Mouse (Mus musculus) heart, postnatal 0 days (tissue): ENCODE data around the gene Dock4. TPM values are rescaled to one million over a fixed set of nuclear protein-coding genes. Genes with fewer than 3 reads are reported as not detected.

Experiments used
- ATAC-seq: fragments of 200-750 bp; cut with Nextera tagmentation; 2 replicates; pipeline ENCODE4 v1.8.0; 2017; ENCODE audit warnings: low read depth, moderate number of reproducible peaks, moderate library complexity; ENCODE audit not compliant: insufficient read depth
- DNase-seq: peaks from one replicate; pipeline ENCODE4 v3.0.0-alpha.2; 2016; ENCODE audit warnings: low spot score
- H3K27ac ChIP-seq: fragments of 300-500 bp; sonication (generic); 2 replicates; pipeline ENCODE4 v1.5.1; 2014; ENCODE audit warnings: low read depth, mild to moderate bottlenecking
- H3K27me3 ChIP-seq: fragments of 300-500 bp; sonication (generic); 2 replicates; pipeline ENCODE4 v1.6.1; 2014; ENCODE audit warnings: low read length, mixed read lengths; ENCODE audit not compliant: control insufficient read depth, insufficient read depth
- H3K36me3 ChIP-seq: fragments of 300-500 bp; sonication (generic); replicated peaks from 2 replicates; pipeline ENCODE4 v1.6.1; 2014; ENCODE audit warnings: low read length, mixed read lengths; ENCODE audit not compliant: control insufficient read depth, insufficient read depth
- H3K4me1 ChIP-seq: fragments of 300-500 bp; sonication (generic); 2 replicates; pipeline ENCODE4 v1.6.1; 2014; ENCODE audit warnings: antibody characterized with exemption; ENCODE audit not compliant: control insufficient read depth, insufficient read depth
- H3K4me2 ChIP-seq: fragments of 300-500 bp; sonication (generic); 2 replicates; pipeline ENCODE4 v1.6.1; 2014; ENCODE audit warnings: low read depth, mild to moderate bottlenecking, low read length, moderate library complexity
- H3K4me3 ChIP-seq: fragments of 300-500 bp; sonication (generic); 2 replicates; pipeline ENCODE4 v1.5.1; 2014; ENCODE audit warnings: low read depth, low read length
- H3K9ac ChIP-seq: fragments of 300-500 bp; sonication (generic); replicated peaks from 2 replicates; pipeline ENCODE4 v1.6.1; 2014; ENCODE audit warnings: low read depth, low read length, mixed read lengths
- H3K9me3 ChIP-seq: fragments of 300-500 bp; sonication (generic); replicated peaks from 2 replicates; pipeline ENCODE4 v1.6.1; 2016; ENCODE audit warnings: low read length; ENCODE audit not compliant: control insufficient read depth
- CTCF ChIP-seq: IDR thresholded peaks from 2 replicates; pipeline ENCODE4 v1.5.1; 2016; ENCODE audit warnings: antibody characterized with exemption, control low read depth, low read depth
- EP300 ChIP-seq: IDR thresholded peaks from 2 replicates; pipeline ENCODE4 v1.6.1; 2016; ENCODE audit warnings: antibody characterized with exemption, low read depth
- WGBS: fragments of 180-500 bp; shearing (Covaris S2); extraction: QIAGEN DNeasy Blood & Tissue Kit; methylation state at CpG from one replicate; pipeline ENCODE4 v1.1.7; 2014; 5-methylcytosine and 5-hydroxymethylcytosine counted together
- polyA plus RNA-seq: library from polyadenylated mRNA; unstranded; fragments of >200 nt; fragmentation: Nextera tagmentation; extraction: Ambion mirVana; gene quantifications from 2 replicates; pipeline ENCODE4 v1.2.1, GENCODE M21; 2015
- total RNA-seq: library from RNA; depleted of rRNA; stranded (reverse); fragments of >200 nt; gene quantifications from 2 replicates; pipeline ENCODE4 v1.2.3, GENCODE M21; 2014; ENCODE audit warnings: low replicate concordance

Gene Dock4
- total and polyA plus RNA-seq, 2 experiments from 2014 or later = 4.2 to 9.2 TPM

- 83% methylated on average over 4 of the region's 4 CpGs for WGBS
- no peak for DNase-seq
- no peak for ATAC-seq
- no peak overlapping the region for H3K27ac ChIP-seq
- no peaks in the 10 kb centered on the region for H3K36me3 ChIP-seq
- H3K9me3 ChIP-seq = no peaks in the 10 kb centered on the region
- no peak overlapping the region for H3K4me3 ChIP-seq
- no peak overlapping the region for H3K9ac ChIP-seq
- no peaks in the 10 kb centered on the region for H3K27me3 ChIP-seq
- no peak overlapping the region for H3K4me2 ChIP-seq
- TF ChIP-seq CTCF (no peak), EP300 (no peak)
- H3K4me1 ChIP-seq = peaks cover 15% of the 10 kb centered on the region; the same call in 1 of the 2 replicates
These were observed 139.8 kb downstream of the Dock4 start for GRCm38 (mm10) chr12:40585456-40586141.

GRCm38 (mm10) chr12:40594161-40594560 lies 148.4 kb downstream of the Dock4 start:
- no peaks in the 10 kb centered on the region for H3K27me3 ChIP-seq
- TF ChIP-seq EP300 (no peak), CTCF (no peak)
- no peak for ATAC-seq
- H3K9ac ChIP-seq = no peak overlapping the region
- 0 out of 2 replicates have a peak, but pooled peaks cover 8% of the 10 kb centered on the region for H3K4me1 ChIP-seq
- no peak overlapping the region for H3K27ac ChIP-seq
- no peaks in the 10 kb centered on the region for H3K9me3 ChIP-seq
- H3K4me2 ChIP-seq = no peak overlapping the region
- no peaks in the 10 kb centered on the region for H3K36me3 ChIP-seq
- H3K4me3 ChIP-seq = no peak overlapping the region
- DNase-seq = no peak
- WGBS = 63% methylated on average over 4 of the region's 4 CpGs

DNA sequence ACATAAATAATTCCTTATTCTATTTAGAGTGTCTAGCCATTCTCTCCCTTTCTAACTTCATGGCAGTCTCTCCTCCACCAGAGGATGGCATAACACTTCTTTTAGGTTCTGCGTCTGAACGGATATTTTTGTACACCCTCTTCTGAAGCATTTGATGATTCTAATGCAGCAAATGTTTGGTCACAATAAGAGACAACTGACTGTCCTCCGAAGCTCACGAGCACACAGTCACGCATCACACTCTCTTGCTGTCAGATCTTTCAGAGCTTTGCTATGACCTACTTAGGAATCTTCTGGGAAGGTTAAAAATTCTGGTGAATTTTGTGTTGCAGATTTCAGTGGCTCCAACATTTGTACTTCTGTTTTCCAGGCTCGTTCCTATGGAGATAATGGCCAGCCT lies 149.7 kb downstream of the Dock4 start:
- no peak for ATAC-seq
- no peak overlapping the region for H3K9ac ChIP-seq
- H3K36me3 ChIP-seq = no peaks in the 10 kb centered on the region
- H3K27ac ChIP-seq = no peak overlapping the region
- TF ChIP-seq CTCF = no peak
- TF ChIP-seq EP300 = no peak
- H3K4me1 ChIP-seq = 0 out of 2 replicates have a peak, but pooled peaks cover 4% of the 10 kb centered on the region
- H3K9me3 ChIP-seq = no peaks in the 10 kb centered on the region
- WGBS = 85% methylated on average over 6 of the region's 6 CpGs
- no peak overlapping the region for H3K4me2 ChIP-seq
- DNase-seq = no peak
- no peaks in the 10 kb centered on the region for H3K27me3 ChIP-seq
- H3K4me3 ChIP-seq = no peak overlapping the region

- TF ChIP-seq CTCF = no peak
- TF ChIP-seq EP300 = no peak
- no peak for ATAC-seq
These were observed 150.3 kb downstream of the Dock4 start for GRCm38 (mm10) chr12:40596020-40596419.

DNA sequence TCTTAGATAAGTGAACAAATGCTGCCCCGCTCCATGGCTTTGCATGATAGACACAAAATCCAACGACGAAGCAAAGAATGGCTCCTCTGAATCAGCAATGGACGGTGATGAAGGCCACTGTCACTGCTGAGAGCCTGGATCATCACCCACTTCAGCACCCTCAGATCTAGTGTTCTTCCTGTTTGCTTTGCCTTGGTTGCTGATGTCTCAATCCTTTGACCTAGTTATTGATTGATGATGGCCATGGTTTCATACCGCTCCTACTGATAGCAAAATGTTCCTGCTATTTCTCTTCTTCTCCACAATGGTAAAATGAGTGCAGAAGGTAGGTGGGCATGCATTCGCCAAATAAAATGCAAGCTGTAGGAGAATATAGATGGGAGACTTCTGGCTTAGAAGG lies 150.7 kb downstream of the Dock4 start:
- Histone ChIP-seq H3K9me3 (no peaks in the 10 kb centered on the region), H3K27me3 (no peaks in the 10 kb centered on the region), H3K4me2 (no peak overlapping the region), H3K4me3 (no peak overlapping the region), H3K9ac (no peak overlapping the region), H3K4me1 (0 out of 2 replicates have a peak, but pooled peaks cover 4% of the 10 kb centered on the region), H3K27ac (no peak overlapping the region), H3K36me3 (no peaks in the 10 kb centered on the region)
- DNase-seq (no peak), ATAC-seq (no peak)
- WGBS = 70% methylated on average over 6 of the region's 6 CpGs
- TF ChIP-seq EP300 (no peak), CTCF (no peak)

More at GRCm38 (mm10) chr12:40596020-40596419, 150.3 kb downstream of the Dock4 start:
- no peaks in the 10 kb centered on the region for H3K36me3 ChIP-seq
- WGBS = 61% methylated on average over 7 of the region's 7 CpGs
- H3K27ac ChIP-seq = no peak overlapping the region
- H3K9me3 ChIP-seq = no peaks in the 10 kb centered on the region
- no peak overlapping the region for H3K4me2 ChIP-seq
- 0 out of 2 replicates have a peak, but pooled peaks cover 4% of the 10 kb centered on the region for H3K4me1 ChIP-seq
- H3K4me3 ChIP-seq = no peak overlapping the region
- H3K9ac ChIP-seq = no peak overlapping the region
- no peaks in the 10 kb centered on the region for H3K27me3 ChIP-seq
- no peak for DNase-seq

- ATAC-seq (no peak), DNase-seq (no peak)
- H3K27ac ChIP-seq = no peak overlapping the region
- H3K36me3 ChIP-seq = no peaks in the 10 kb centered on the region
- 0 out of 2 replicates have a peak, but pooled peaks cover 4% of the 10 kb centered on the region for H3K4me1 ChIP-seq
- no peak for TF ChIP-seq EP300
- TF ChIP-seq CTCF = no peak
- no peaks in the 10 kb centered on the region for H3K27me3 ChIP-seq
- 75% methylated on average over 2 of the region's 2 CpGs for WGBS
- no peak overlapping the region for H3K4me2 ChIP-seq
- H3K9ac ChIP-seq = no peak overlapping the region
- H3K9me3 ChIP-seq = no peaks in the 10 kb centered on the region
- H3K4me3 ChIP-seq = no peak overlapping the region
These were observed 154.2 kb downstream of the Dock4 start for GRCm38 (mm10) chr12:40599952-40600351.
